Mouse (Mus musculus): ENCODE data around the gene Slc25a26. TPM values are rescaled to one million over a fixed set of nuclear protein-coding genes. Genes with fewer than 3 reads are reported as not detected.
"Not testable (repeated sequence)": the region's sequence is repeated elsewhere in the genome, so short reads cannot be mapped to it uniquely, and the experiment has no call there.

The Slc25a26 gene
- polyA plus RNA-seq, 1 experiment = not detected

GRCm38 (mm10) chr6:94543902-94544840, 44.0 kb downstream of the Slc25a26 start:
- WGBS = 53% methylated on average over 5 of the region's 5 CpGs

GRCm38 (mm10) chr6:94547239-94547638, 47.1 kb downstream of the Slc25a26 start:
- WGBS = 65% methylated on average over 4 of the region's 4 CpGs

More at GRCm38 (mm10) chr6:94543902-94544840, 44.0 kb downstream of the Slc25a26 start:
- no peak overlapping the region for H3K27ac ChIP-seq (ENCODE audit: insufficient read depth, low read depth, low read length)
- TF ChIP-seq CTCF (IDR thresholded peaks at IDR 0.05; ENCODE audit: insufficient read depth, low read depth, low read length) (no peak), POLR2A (IDR thresholded peaks at IDR 0.05; ENCODE audit: insufficient read depth, low read depth, low read length) (no peak)
- no peak overlapping the region for H3K4me3 ChIP-seq (ENCODE audit: insufficient read depth, low read depth, low read length)
- H3K4me1 ChIP-seq (ENCODE audit: control insufficient read depth, insufficient read depth, low read length) = peaks cover 9% of the 10 kb centered on the region

GRCm38 (mm10) chr6:94550298-94550697, 50.2 kb downstream of the Slc25a26 start:
- H3K4me3 ChIP-seq (ENCODE audit: insufficient read depth, low read depth, low read length) = no peak overlapping the region
- H3K4me1 ChIP-seq (ENCODE audit: control insufficient read depth, insufficient read depth, low read length) = no peaks in the 10 kb centered on the region
- WGBS = 75% methylated on average over 6 of the region's 6 CpGs
- no peak overlapping the region for H3K27ac ChIP-seq (ENCODE audit: insufficient read depth, low read depth, low read length)
- TF ChIP-seq CTCF (IDR thresholded peaks at IDR 0.05; ENCODE audit: insufficient read depth, low read depth, low read length) (no peak), POLR2A (IDR thresholded peaks at IDR 0.05; ENCODE audit: insufficient read depth, low read depth, low read length) (no peak)

More at GRCm38 (mm10) chr6:94547239-94547638, 47.1 kb downstream of the Slc25a26 start:
- TF ChIP-seq POLR2A (IDR thresholded peaks at IDR 0.05; ENCODE audit: insufficient read depth, low read depth, low read length) (no peak), CTCF (IDR thresholded peaks at IDR 0.05; ENCODE audit: insufficient read depth, low read depth, low read length) (no peak)
- Histone ChIP-seq H3K27ac (ENCODE audit: insufficient read depth, low read depth, low read length) (no peak overlapping the region), H3K4me3 (ENCODE audit: insufficient read depth, low read depth, low read length) (no peak overlapping the region), H3K4me1 (ENCODE audit: control insufficient read depth, insufficient read depth, low read length) (no peaks in the 10 kb centered on the region)

DNA sequence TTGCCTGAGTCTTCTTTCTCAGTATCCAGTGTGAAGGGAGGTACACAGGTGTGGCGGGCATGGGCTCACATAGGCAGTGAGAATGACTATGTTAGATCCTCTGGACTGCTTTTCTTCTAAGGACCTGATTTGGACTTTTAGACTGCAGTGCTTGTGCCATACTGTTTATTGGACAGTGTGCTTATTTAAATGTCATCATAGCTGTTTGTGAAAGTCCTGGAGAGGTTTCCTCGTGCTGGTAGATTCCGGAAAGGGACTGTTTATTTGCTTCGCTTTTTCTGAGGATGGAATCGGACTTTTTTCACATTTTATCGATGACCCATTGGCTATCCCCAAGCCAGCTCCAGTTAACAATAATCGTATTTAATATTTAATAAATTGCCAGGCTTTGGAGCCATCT, 50.7 kb downstream of the Slc25a26 start:
- Histone ChIP-seq H3K4me1 (ENCODE audit: control insufficient read depth, insufficient read depth, low read length) (no peaks in the 10 kb centered on the region), H3K4me3 (ENCODE audit: insufficient read depth, low read depth, low read length) (no peak overlapping the region), H3K27ac (ENCODE audit: insufficient read depth, low read depth, low read length) (no peak overlapping the region)
- WGBS = 77% methylated on average over 7 of the region's 7 CpGs
- no peak for TF ChIP-seq CTCF (IDR thresholded peaks at IDR 0.05; ENCODE audit: insufficient read depth, low read depth, low read length)
- no peak for TF ChIP-seq POLR2A (IDR thresholded peaks at IDR 0.05; ENCODE audit: insufficient read depth, low read depth, low read length)

GRCm38 (mm10) chr6:94553085-94553484, 53.0 kb downstream of the Slc25a26 start:
- Histone ChIP-seq H3K27ac (ENCODE audit: insufficient read depth, low read depth, low read length) (no peak overlapping the region), H3K4me3 (ENCODE audit: insufficient read depth, low read depth, low read length) (no peak overlapping the region), H3K4me1 (ENCODE audit: control insufficient read depth, insufficient read depth, low read length) (no peaks in the 10 kb centered on the region)
- WGBS = 68% methylated on average over 5 of the region's 5 CpGs
- no peak for TF ChIP-seq CTCF (IDR thresholded peaks at IDR 0.05; ENCODE audit: insufficient read depth, low read depth, low read length)

DNA sequence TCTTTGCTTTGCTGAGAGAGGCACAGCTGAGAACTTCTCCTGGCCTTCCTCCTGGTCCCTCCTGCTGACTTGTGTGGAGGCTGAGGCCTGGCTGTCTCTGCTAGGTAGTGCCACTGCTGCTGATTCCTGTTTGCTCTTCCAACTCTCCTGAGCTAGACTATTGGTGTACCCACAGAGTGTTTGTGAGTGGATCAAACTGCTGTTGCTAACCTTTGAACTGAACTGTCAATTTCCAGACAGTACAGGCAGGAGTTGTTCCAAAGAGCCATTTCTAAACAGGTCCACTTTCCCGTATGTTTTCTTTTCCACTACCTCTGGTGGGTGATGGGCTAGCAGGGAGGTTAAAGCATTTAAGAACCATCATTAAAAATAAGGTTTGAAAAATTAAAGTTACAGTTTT, 58.5 kb downstream of the Slc25a26 start:
- H3K4me3 ChIP-seq (ENCODE audit: insufficient read depth, low read depth, low read length); H3K27ac ChIP-seq (ENCODE audit: insufficient read depth, low read depth, low read length); H3K4me1 ChIP-seq (ENCODE audit: control insufficient read depth, insufficient read depth, low read length): not testable (repeated sequence)
- 92% methylated on average over 1 of the region's 1 CpGs for WGBS

DNA sequence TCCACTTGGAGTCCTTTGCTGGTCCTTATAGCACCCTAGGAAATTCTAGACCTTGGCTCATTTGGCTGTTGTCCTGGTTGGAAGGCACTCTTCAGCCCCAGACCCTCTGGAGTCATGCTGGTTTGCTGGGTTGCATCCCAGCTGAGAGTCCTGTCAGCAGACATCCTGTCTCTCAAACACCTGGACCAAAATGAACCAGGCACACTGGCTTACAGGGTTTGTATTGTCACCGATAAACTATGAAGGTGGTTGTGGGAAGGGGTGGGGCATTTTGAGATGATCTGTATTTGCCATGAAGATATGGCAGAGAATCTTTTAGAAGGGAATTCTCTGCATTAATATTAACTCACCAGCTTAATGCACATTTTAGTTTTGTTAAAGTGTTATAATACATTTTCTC, 60.8 kb downstream of the Slc25a26 start:
- TF ChIP-seq CTCF (IDR thresholded peaks at IDR 0.05; ENCODE audit: insufficient read depth, low read depth, low read length) = no peak
- no peak for TF ChIP-seq POLR2A (IDR thresholded peaks at IDR 0.05; ENCODE audit: insufficient read depth, low read depth, low read length)
- no peaks in the 10 kb centered on the region for H3K4me1 ChIP-seq (ENCODE audit: control insufficient read depth, insufficient read depth, low read length)
- no peak overlapping the region for H3K27ac ChIP-seq (ENCODE audit: insufficient read depth, low read depth, low read length)
- 93% methylated on average over 1 of the region's 1 CpGs for WGBS
- H3K4me3 ChIP-seq (ENCODE audit: insufficient read depth, low read depth, low read length) = no peak overlapping the region

- WGBS = 76% methylated on average over 1 of the region's 1 CpGs
- TF ChIP-seq CTCF (IDR thresholded peaks at IDR 0.05; ENCODE audit: insufficient read depth, low read depth, low read length) (no peak), POLR2A (IDR thresholded peaks at IDR 0.05; ENCODE audit: insufficient read depth, low read depth, low read length) (no peak)
Observed at GRCm38 (mm10) chr6:94561346-94561745, 61.2 kb downstream of the Slc25a26 start.

DNA sequence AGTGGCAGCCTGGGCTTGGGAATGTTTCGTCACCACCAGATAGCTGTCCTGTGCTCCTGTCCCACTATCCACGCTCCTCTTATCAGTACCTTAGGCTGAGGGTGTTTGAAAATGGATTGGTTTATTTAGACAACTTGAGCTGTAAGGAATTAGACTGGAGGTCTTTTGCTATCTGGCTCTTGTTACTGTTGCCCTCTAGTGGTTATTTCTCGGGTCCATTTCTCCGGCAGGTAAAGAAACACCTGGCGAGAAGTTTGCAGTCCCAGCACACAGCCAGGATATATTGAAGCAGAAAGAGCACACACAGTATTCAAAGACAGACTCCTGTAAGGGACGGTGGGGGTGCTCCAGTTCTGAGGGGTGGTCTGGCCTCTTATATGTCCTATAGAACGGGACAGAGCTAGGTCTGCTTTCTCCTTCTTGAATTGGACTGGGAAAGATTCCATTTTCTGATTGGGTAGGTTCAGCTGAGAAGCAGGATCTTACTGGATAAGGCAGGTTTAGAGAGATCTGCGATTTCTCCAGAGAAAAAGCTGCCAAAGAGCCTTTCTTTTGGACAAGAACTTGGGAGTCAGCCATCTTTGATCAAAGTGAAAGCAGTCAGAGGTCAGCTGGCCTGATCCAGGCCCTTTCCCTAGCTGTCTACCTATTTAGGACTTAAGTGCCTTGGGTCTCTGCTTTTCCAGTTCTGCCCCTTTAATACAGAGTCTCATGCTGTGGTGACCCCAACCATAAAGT, 63.2 kb downstream of the Slc25a26 start:
- TF ChIP-seq CTCF (IDR thresholded peaks at IDR 0.05; ENCODE audit: insufficient read depth, low read depth, low read length) (no peak), POLR2A (IDR thresholded peaks at IDR 0.05; ENCODE audit: insufficient read depth, low read depth, low read length) (no peak)
- Histone ChIP-seq H3K4me3 (ENCODE audit: insufficient read depth, low read depth, low read length) (no peak overlapping the region), H3K27ac (ENCODE audit: insufficient read depth, low read depth, low read length) (no peak overlapping the region), H3K4me1 (ENCODE audit: control insufficient read depth, insufficient read depth, low read length) (no peaks in the 10 kb centered on the region)
- 69% methylated on average over 8 of the region's 8 CpGs for WGBS

More at GRCm38 (mm10) chr6:94561346-94561745, 61.2 kb downstream of the Slc25a26 start:
- Histone ChIP-seq H3K27ac (ENCODE audit: insufficient read depth, low read depth, low read length) (no peak overlapping the region), H3K4me3 (ENCODE audit: insufficient read depth, low read depth, low read length) (no peak overlapping the region), H3K4me1 (ENCODE audit: control insufficient read depth, insufficient read depth, low read length) (no peaks in the 10 kb centered on the region)
